Mouse (Mus musculus) liver, embryonic 14.5 days (tissue): Measurements from ENCODE around the gene Itpkb. TPM values are rescaled to one million over a fixed set of nuclear protein-coding genes. Genes with fewer than 3 reads are reported as not detected.
A peak's percentile ranks its signal among the peaks of the same experiment; 100 is the strongest.

ENCODE experiments used
- ATAC-seq: fragments of 200-750 bp; cut with Nextera tagmentation; 2 replicates; pipeline ENCODE4 v1.8.0; 2017; ENCODE audit warnings: moderate number of reproducible peaks, mild to moderate bottlenecking, moderate library complexity; ENCODE audit not compliant: insufficient read depth
- DNase-seq, 3 experiments: peaks; one replicate each; pipeline ENCODE4 v3.0.0-alpha.2; 2012 to 2013; ENCODE audit warnings: low read depth in 3 of 3, low spot score in 3 of 3
- H3K27ac ChIP-seq: fragments of 300-500 bp; sonication (generic); 2 replicates; pipeline ENCODE4 v1.5.1; 2014; ENCODE audit warnings: moderate library complexity, mild to moderate bottlenecking, control low read depth, inconsistent platforms
- H3K27me3 ChIP-seq: fragments of 300-500 bp; sonication (generic); 2 replicates; pipeline ENCODE4 v1.6.1; 2014; ENCODE audit warnings: mild to moderate bottlenecking, low read length, moderate library complexity; ENCODE audit not compliant: control insufficient read depth, insufficient read depth
- H3K36me3 ChIP-seq: fragments of 300-500 bp; sonication (generic); replicated peaks from 2 replicates; pipeline ENCODE4 v1.6.1; 2014; ENCODE audit warnings: low read depth; ENCODE audit not compliant: control insufficient read depth, insufficient read depth
- H3K4me1 ChIP-seq, 2 experiments: fragments of 200-500 bp in 1 of 2; fragments of 300-500 bp in 1 of 2; sonication (generic) in 1 of 2; replicated peaks; 2 replicates each; pipeline ENCODE4 v1.6.1; 2012 to 2014; ENCODE audit warnings: antibody characterized with exemption in 1 of 2, inconsistent platforms in 1 of 2, low read length in 1 of 2; ENCODE audit not compliant: control insufficient read depth in 2 of 2, insufficient read depth in 2 of 2
- H3K4me2 ChIP-seq: fragments of 300-500 bp; sonication (generic); 2 replicates; pipeline ENCODE4 v1.6.1; 2014; ENCODE audit warnings: low read depth, mild to moderate bottlenecking, control low read depth, moderate library complexity
- H3K4me3 ChIP-seq, 2 experiments: fragments of 200-500 bp in 1 of 2; fragments of 300-500 bp in 1 of 2; sonication (generic) in 1 of 2; 2 replicates each; pipeline ENCODE4 v1.5.1; 2012 to 2014; ENCODE audit warnings: low read depth in 2 of 2, low read length in 2 of 2, mild to moderate bottlenecking in 2 of 2, control low read depth in 1 of 2, inconsistent platforms in 1 of 2, moderate library complexity in 1 of 2; ENCODE audit not compliant: insufficient read depth in 1 of 2
- H3K9ac ChIP-seq: fragments of 300-500 bp; sonication (generic); replicated peaks from 2 replicates; pipeline ENCODE4 v1.6.1; 2014; ENCODE audit warnings: mild to moderate bottlenecking, control low read depth, moderate library complexity
- H3K9me3 ChIP-seq: fragments of 300-500 bp; sonication (generic); 2 replicates; pipeline ENCODE4 v1.6.1; 2016; ENCODE audit warnings: low read length, mixed read lengths; ENCODE audit not compliant: control insufficient read depth
- CTCF ChIP-seq: IDR thresholded peaks from 2 replicates; pipeline ENCODE4 v1.5.1; 2016; ENCODE audit warnings: antibody characterized with exemption, low read depth, control low read depth
- EP300 ChIP-seq: IDR thresholded peaks from 2 replicates; pipeline ENCODE4 v1.6.1; 2016; ENCODE audit warnings: antibody characterized with exemption, low read depth
- WGBS: fragments of 180-500 bp; shearing (Covaris S2); extraction: QIAGEN DNeasy Blood & Tissue Kit; methylation state at CpG from one replicate; pipeline ENCODE4 v1.1.7; 2014; ENCODE audit not compliant: insufficient replicate concordance; 5-methylcytosine and 5-hydroxymethylcytosine counted together
- polyA plus RNA-seq, 2 experiments: library from polyadenylated mRNA; depleted of rRNA in 1 of 2; stranded (reverse) in 1 of 2; unstranded in 1 of 2; fragments of >200 nt; fragmentation: Nextera tagmentation in 1 of 2; extraction: Ambion mirVana in 1 of 2; gene quantifications; 2 replicates each; pipeline versions ENCODE4 v1.2.1 to v1.2.3; 2012 to 2014

Itpkb gene
- polyA plus RNA-seq, 2 experiments: 0.52 to 1.3 TPM

DNA sequence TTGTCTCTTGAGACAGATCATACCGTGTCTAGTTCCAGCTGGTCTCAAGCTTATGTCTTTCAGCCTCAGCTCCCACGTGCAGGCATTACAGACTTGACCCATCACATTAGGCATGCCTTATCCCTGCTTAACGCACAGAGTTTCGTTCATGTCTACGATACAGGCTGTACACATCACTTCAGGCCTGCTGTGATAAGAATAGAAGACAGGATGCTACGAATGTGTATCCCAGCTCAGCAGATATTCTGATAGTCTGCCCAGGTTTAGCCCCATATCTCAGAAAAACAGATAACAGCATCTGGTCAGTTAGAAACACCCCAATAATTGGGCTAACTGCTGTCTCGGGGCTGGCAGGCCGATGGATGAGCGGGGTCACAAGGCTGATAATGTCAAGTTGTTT, 23.4 kb upstream of the Itpkb start:
- no peaks in the 10 kb centered on the region for H3K36me3 ChIP-seq
- H3K9me3 ChIP-seq: no peaks in the 10 kb centered on the region
- H3K4me3 ChIP-seq: no peak overlapping the region
- no peak overlapping the region for H3K27ac ChIP-seq
- H3K4me1 ChIP-seq: peaks cover 0 to 14% of the 10 kb centered on the region in 2 experiments
- no peaks in the 10 kb centered on the region for H3K27me3 ChIP-seq
- H3K4me2 ChIP-seq: no peak overlapping the region
- no peak overlapping the region for H3K9ac ChIP-seq
- WGBS: 12% methylated on average over 9 of the region's 9 CpGs
- DNase-seq: no peak
- TF ChIP-seq EP300 (peak; percentile 59), CTCF (no peak)
- peak; percentile 68; the same call in 1 of the 2 replicates for ATAC-seq

GRCm38 (mm10) chr1:180307661-180308060, 22.6 kb upstream of the Itpkb start:
- no peak for ATAC-seq
- no peaks in the 10 kb centered on the region for H3K36me3 ChIP-seq
- H3K4me3 ChIP-seq: no peak overlapping the region
- DNase-seq: no peak
- no peaks in the 10 kb centered on the region for H3K9me3 ChIP-seq
- H3K4me2 ChIP-seq: no peak overlapping the region
- no peak overlapping the region for H3K27ac ChIP-seq
- no peaks in the 10 kb centered on the region for H3K27me3 ChIP-seq
- peaks cover 0 to 11% of the 10 kb centered on the region in 2 experiments for H3K4me1 ChIP-seq
- TF ChIP-seq CTCF (no peak), EP300 (no peak)
- WGBS: 52% methylated on average over 2 of the region's 2 CpGs
- no peak overlapping the region for H3K9ac ChIP-seq

- H3K9me3 ChIP-seq: no peaks in the 10 kb centered on the region
- no peak overlapping the region for H3K9ac ChIP-seq
- peaks cover 5% of the 10 kb centered on the region; the same call in 1 of the 2 replicates for H3K27me3 ChIP-seq
- ATAC-seq: no peak
- no peaks in the 10 kb centered on the region for H3K36me3 ChIP-seq
- TF ChIP-seq CTCF (no peak), EP300 (no peak)
- DNase-seq: no peak
- H3K27ac ChIP-seq: no peak overlapping the region
- no peak overlapping the region for H3K4me2 ChIP-seq
- H3K4me1 ChIP-seq: peaks cover 0 to 15% of the 10 kb centered on the region in 2 experiments
- WGBS: 57% methylated on average over 4 of the region's 4 CpGs
- no peak overlapping the region for H3K4me3 ChIP-seq
Measured at GRCm38 (mm10) chr1:180308897-180309296, 21.4 kb upstream of the Itpkb start.

DNA sequence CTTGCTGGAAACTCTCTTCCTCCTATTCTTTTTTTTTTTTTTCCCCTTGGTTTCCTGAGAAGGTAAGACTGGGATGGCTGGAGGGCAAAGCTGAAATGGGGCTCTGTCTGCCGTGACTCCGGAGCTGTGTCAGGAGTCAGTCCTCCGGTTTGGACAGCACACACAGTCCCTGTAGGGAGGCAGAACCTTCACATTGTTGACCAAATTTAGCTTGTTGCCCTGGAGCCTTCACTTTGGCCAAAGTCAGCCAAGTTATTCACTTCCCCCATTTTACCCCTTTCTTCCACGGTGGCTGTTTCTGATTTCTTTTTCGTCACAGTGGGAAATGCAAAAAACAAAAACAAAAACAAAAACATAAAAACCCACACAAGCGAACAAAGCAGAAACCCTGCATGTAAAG, 18.0 kb upstream of the Itpkb start:
- TF ChIP-seq CTCF (no peak), EP300 (no peak)
- ATAC-seq (no peak), DNase-seq (no peak)
- no peak overlapping the region for H3K4me2 ChIP-seq
- 48% methylated on average over 6 of the region's 6 CpGs for WGBS
- H3K27ac ChIP-seq: no peak overlapping the region
- H3K27me3 ChIP-seq: peaks cover 8% of the 10 kb centered on the region; the same call in 1 of the 2 replicates
- no peaks in the 10 kb centered on the region for H3K36me3 ChIP-seq
- no peak overlapping the region for H3K4me3 ChIP-seq
- H3K9me3 ChIP-seq: no peaks in the 10 kb centered on the region
- peaks cover 0 to 12% of the 10 kb centered on the region in 2 experiments; a peak in 3 of 4 replicates for H3K4me1 ChIP-seq
- H3K9ac ChIP-seq: no peak overlapping the region

GRCm38 (mm10) chr1:180312792-180313311, 17.4 kb upstream of the Itpkb start:
- H3K4me2 ChIP-seq: no peak overlapping the region
- DNase-seq (no peak), ATAC-seq (no peak)
- H3K4me1 ChIP-seq: peaks cover 0 to 16% of the 10 kb centered on the region in 2 experiments; a peak in 2 of 4 replicates
- H3K9me3 ChIP-seq: no peaks in the 10 kb centered on the region
- H3K4me3 ChIP-seq: no peak overlapping the region
- TF ChIP-seq CTCF: no peak
- TF ChIP-seq EP300: no peak
- H3K9ac ChIP-seq: no peak overlapping the region
- no peaks in the 10 kb centered on the region for H3K36me3 ChIP-seq
- H3K27me3 ChIP-seq: peaks cover 8% of the 10 kb centered on the region; the same call in 1 of the 2 replicates
- 45% methylated on average over 6 of the region's 6 CpGs for WGBS
- no peak overlapping the region for H3K27ac ChIP-seq
